15 mouse cellular contexts compared by ENCODE assay signal in the genomic region with DNA sequence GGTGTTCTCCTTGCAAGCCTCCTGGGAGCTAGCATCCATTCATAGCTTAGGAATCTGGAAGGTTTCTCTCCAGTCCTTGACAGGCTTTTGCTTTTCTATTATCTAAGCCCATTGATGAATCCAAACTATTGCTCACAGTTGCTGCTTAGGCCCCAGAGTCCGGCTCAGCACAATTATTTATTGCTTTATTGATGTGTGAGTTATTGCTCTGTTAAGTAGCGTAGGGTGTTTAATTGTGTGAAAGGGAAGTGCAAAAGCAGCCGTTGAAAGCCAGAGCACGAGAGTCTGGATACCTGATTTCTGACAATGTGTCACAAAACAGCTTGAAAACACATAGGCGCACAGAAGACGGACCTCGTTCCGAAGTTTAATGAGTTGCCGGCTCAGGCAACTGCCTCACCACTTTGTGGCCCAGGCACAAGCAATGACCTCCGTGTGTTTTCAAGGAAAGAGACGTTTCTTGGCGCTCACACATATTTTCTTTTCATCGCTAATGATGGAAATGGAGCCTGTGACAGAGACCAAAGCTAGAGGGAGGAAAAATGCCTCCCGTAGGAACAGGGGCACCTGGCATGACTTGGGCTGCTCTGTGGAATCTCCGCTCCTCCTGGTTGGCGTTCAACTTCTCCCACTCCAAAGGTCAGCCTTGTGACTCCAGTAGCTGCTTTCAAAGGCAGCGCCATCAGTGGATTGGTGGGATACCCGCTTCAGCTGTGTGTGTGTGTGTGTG.
DNase-seq lines count a peak whose midpoint lies in the region; ATAC-seq and TF ChIP-seq lines count a peak whose summit lies in the region.
"Had no signal": no experiment of that assay in that cellular context is flagged by ENCODE, and none has a peak within 500 bp of the region (broad histone marks: within the 10 kb centered on the region; RNA-seq: fewer than 3 reads in every experiment).

No protein-coding gene starts in this region.

- no peak for TF ChIP-seq POLR2A in kidney, adult 2 months (IDR thresholded peaks at IDR 0.05; ENCODE audit: low read depth, low read length)

- peak; percentile 29 for DNase-seq in NIH3T3 (ENCODE audit: low read depth)
- DNase-seq in kidney, adult 2 months = peak; percentile 92
- DNase-seq in kidney, postnatal 36 days = peak; percentile 80 to 87
- DNase-seq in retina, embryonic 14.5 days (ENCODE audit: low spot score) = no peak
- no peak for DNase-seq in urinary bladder, adult 18-20 months (ENCODE audit: low spot score in 2 of 2)
- DNase-seq: cerebellum, postnatal 14 days; gastrocnemius, postnatal 36 days; heart, postnatal 36 days; layer of hippocampus, adult 9-11 months; liver, embryonic 13.5 days had no signal

- H3K27me3 ChIP-seq in E14TG2a.4 (ENCODE audit: insufficient read depth, low read length) = no peaks in the 10 kb centered on the region
- no peaks in the 10 kb centered on the region for H3K27me3 ChIP-seq in kidney, adult 2 months (replicated peaks; ENCODE audit: control insufficient read depth, insufficient read depth, low read length)
- H3K27me3 ChIP-seq: liver, embryonic 13.5 days; neural tube, embryonic 13.5 days; stomach, embryonic 15.5 days had no signal

- H3K4me1 ChIP-seq in E14TG2a.4 (replicated peaks; ENCODE audit: low read depth, low read length) = peaks cover 25% of the 10 kb centered on the region
- peaks cover 9% of the 10 kb centered on the region; the same call in 1 of the 2 replicates for H3K4me1 ChIP-seq in kidney, adult 2 months (ENCODE audit: control insufficient read depth, insufficient read depth, low read length)
- H3K4me1 ChIP-seq: liver, embryonic 13.5 days; stomach, embryonic 15.5 days had no signal

- H3K9me3 ChIP-seq in E14TG2a.4 (ENCODE audit: low read length) = peaks cover 11% of the 10 kb centered on the region
- H3K9me3 ChIP-seq: stomach, embryonic 15.5 days had no signal

- no peaks in the 10 kb centered on the region for H3K36me3 ChIP-seq in E14TG2a.4 (ENCODE audit: insufficient read depth, low read length)
- H3K36me3 ChIP-seq in kidney, adult 2 months (ENCODE audit: control insufficient read depth, insufficient read depth, low read length) = no peaks in the 10 kb centered on the region
- H3K36me3 ChIP-seq: liver, embryonic 13.5 days; neural tube, embryonic 13.5 days; stomach, embryonic 15.5 days had no signal

- 50% methylated on average over 18 of the region's 18 CpGs for WGBS in kidney, adult 2 months

- TF ChIP-seq CTCF in E14TG2a.4 (conservative IDR thresholded peaks at IDR 0.05; ENCODE audit: low read length) = no peak
- TF ChIP-seq CTCF in kidney, adult 2 months (conservative IDR thresholded peaks at IDR 0.05; ENCODE audit: insufficient read depth, insufficient read length, low read depth, low read length) = no peak

- ATAC-seq in erythroblast, adult 5-6 weeks (replicated peaks; ENCODE audit: low FRiP score, poor library complexity, severe bottlenecking) = no peak
- ATAC-seq: hindbrain, embryonic 16.5 days had no signal

- peak overlapping the region; percentile 72 for H3K27ac ChIP-seq in kidney, adult 2 months (ENCODE audit: insufficient read depth, low read depth, low read length)
- H3K27ac ChIP-seq: liver, embryonic 13.5 days; neural tube, embryonic 13.5 days; stomach, embryonic 15.5 days had no signal

- peak overlapping the region; percentile 71 for H3K4me3 ChIP-seq in E14TG2a.4 (replicated peaks; ENCODE audit: low read length)
- H3K4me3 ChIP-seq in kidney, adult 2 months (ENCODE audit: insufficient read depth, low read depth, low read length) = no peak overlapping the region
- H3K4me3 ChIP-seq: liver, embryonic 13.5 days; neural tube, embryonic 13.5 days; stomach, embryonic 15.5 days had no signal

Comparison
In these comparisons a context has a peak if more than half of its experiments do, and no peak if none do; other contexts are left out.
1. DNase-seq: peak in NIH3T3 (single experiment), kidney, adult 2 months (single experiment) and kidney, postnatal 36 days (2 of 2); none in retina, embryonic 14.5 days (single experiment) and urinary bladder, adult 18-20 months (0 of 2).